Mouse (Mus musculus): ENCODE measurements around the gene Sorcs1.

GRCm38 (mm10) chr19:50643836-50644235 is 34.6 kb downstream of the Sorcs1 start:
- TF ChIP-seq CTCF (IDR thresholded peaks at IDR 0.05; ENCODE audit: insufficient read depth, low read length) (no peak), POLR2A (IDR thresholded peaks at IDR 0.05; ENCODE audit: borderline replicate concordance, extremely low read depth, low read depth, low read length) (no peak)

Data from lung, adult 2 months (tissue).